Mouse (Mus musculus) intestine, embryonic 16.5 days (tissue): ENCODE measurements around the gene Cxcr2. TPM values are rescaled to one million over a fixed set of nuclear protein-coding genes. Genes with fewer than 3 reads are reported as not detected.

Source experiments
- ATAC-seq: fragments of 200-750 bp; cut with Nextera tagmentation; 2 replicates; pipeline ENCODE4 v1.8.0; 2017; ENCODE audit warnings: moderate TSS enrichment, moderate library complexity
- H3K27ac ChIP-seq: fragments of 300-500 bp; sonication (generic); 2 replicates; pipeline ENCODE4 v1.5.1; 2014; ENCODE audit warnings: mild to moderate bottlenecking, low read length
- H3K27me3 ChIP-seq: fragments of 300-500 bp; sonication (generic); replicated peaks from 2 replicates; pipeline ENCODE4 v1.6.1; 2014; ENCODE audit warnings: low read length, control low read depth, mixed read lengths; ENCODE audit not compliant: control insufficient read depth, insufficient read depth
- H3K36me3 ChIP-seq: fragments of 300-500 bp; sonication (generic); 2 replicates; pipeline ENCODE4 v1.6.1; 2014; ENCODE audit warnings: low read length, control low read depth; ENCODE audit not compliant: control insufficient read depth, insufficient read depth
- H3K4me1 ChIP-seq: fragments of 300-500 bp; sonication (generic); 2 replicates; pipeline ENCODE4 v1.6.1; 2014; ENCODE audit warnings: low read length, control low read depth, mixed read lengths; ENCODE audit not compliant: control insufficient read depth, insufficient read depth
- H3K4me2 ChIP-seq: fragments of 300-500 bp; sonication (generic); 2 replicates; pipeline ENCODE4 v1.6.1; 2014; ENCODE audit warnings: low read depth, low read length, control low read depth
- H3K4me3 ChIP-seq: fragments of 300-500 bp; sonication (generic); 2 replicates; pipeline ENCODE4 v1.5.1; 2014; ENCODE audit warnings: mild to moderate bottlenecking, low read length
- H3K9ac ChIP-seq: fragments of 300-500 bp; sonication (generic); 2 replicates; pipeline ENCODE4 v1.6.1; 2014; ENCODE audit warnings: low read depth, low read length
- H3K9me3 ChIP-seq: fragments of 300-500 bp; sonication (generic); 2 replicates; pipeline ENCODE4 v1.6.1; 2016; ENCODE audit warnings: low read length, control low read depth; ENCODE audit not compliant: control insufficient read depth
- WGBS: fragments of 180-500 bp; shearing (Covaris S2); extraction: QIAGEN DNeasy Blood & Tissue Kit; methylation state at CpG from one replicate; pipeline ENCODE4 v1.1.7; 2014; 5-methylcytosine and 5-hydroxymethylcytosine counted together
- polyA plus RNA-seq: library from polyadenylated mRNA; unstranded; fragments of >200 nt; fragmentation: Nextera tagmentation; extraction: Ambion mirVana; gene quantifications from 2 replicates; pipeline ENCODE4 v1.2.1, GENCODE M21; 2015

Gene Cxcr2
- 0.22 and 0.27 TPM in 2 replicates for polyA plus RNA-seq

DNA sequence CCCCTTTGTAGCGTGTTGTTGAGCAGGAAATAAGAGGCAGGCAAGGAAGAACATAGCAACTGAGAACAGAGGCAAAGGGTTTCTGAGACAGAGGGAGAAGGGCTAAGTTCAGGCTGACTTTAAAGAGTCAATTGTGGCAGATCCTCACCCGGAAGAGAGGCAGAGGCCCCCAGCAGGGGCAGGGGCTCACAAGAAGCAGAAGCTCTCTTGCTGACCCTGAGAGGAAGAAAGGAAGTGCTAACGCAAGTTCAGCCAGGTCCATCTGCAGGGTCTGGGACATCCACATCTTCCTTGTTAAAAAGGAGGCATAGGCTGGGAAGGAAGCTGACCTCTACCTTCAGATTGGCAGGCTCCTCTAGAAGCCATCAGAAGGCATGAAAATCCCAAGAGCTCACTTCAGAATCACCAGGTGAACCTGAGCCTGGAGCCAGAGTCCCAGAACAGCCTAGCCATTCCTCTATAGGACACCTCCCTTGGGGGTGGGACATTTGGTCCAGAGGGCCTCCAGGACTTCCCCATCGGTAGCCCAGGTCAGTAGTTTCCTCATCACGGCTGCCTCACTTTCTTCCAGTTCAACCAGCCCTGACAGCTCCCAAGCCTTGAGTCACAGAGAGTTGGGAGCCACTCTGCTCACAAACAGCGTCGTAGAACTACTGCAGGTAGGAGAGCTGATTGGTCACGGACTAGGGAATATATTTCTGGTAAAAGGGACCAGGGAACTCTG lies at the start of gene Cxcr2:
Cxcr2 (plus strand) TSS at position 529 of the 724 bp plus-strand sequence.
- 70% methylated on average over 8 of the region's 8 CpGs for WGBS
- Histone ChIP-seq H3K27ac (no peak within 1 kb of the TSS), H3K4me1 (no peaks in the 10 kb centered on the region), H3K9me3 (no peaks in the 10 kb centered on the region), H3K36me3 (no peaks in the 10 kb centered on the region), H3K9ac (no peak within 1 kb of the TSS), H3K27me3 (no peaks in the 10 kb centered on the region), H3K4me3 (no peak within 1 kb of the TSS), H3K4me2 (no peak within 1 kb of the TSS)
- ATAC-seq = no peak

DNA sequence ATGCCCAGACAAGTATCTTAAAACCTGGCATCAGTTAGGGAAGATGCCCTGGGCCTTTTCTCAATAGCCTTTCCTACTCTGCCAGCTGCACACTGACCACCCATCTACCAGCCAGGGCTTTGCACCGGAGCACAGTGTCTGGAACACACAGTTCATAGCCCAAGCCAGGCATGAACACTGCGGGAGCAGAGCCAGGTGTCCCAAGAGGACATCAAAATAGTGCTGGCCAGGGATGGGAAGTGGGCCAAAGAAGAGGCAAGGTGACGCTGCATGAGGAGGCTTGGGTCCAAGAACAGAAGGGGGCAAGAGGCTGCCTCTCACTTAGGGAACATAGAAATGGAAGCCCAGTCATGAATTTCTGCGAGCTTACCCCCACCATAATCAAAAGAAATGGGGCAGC lies 48.1 kb upstream of the Cxcr2 start:
- Histone ChIP-seq H3K4me1 (peaks cover 12% of the 10 kb centered on the region), H3K36me3 (no peaks in the 10 kb centered on the region), H3K4me3 (no peak overlapping the region), H3K9ac (no peak overlapping the region), H3K9me3 (no peaks in the 10 kb centered on the region), H3K27me3 (no peaks in the 10 kb centered on the region), H3K27ac (no peak overlapping the region), H3K4me2 (no peak overlapping the region)
- ATAC-seq = no peak
- WGBS = 80% methylated on average over 4 of the region's 4 CpGs

DNA sequence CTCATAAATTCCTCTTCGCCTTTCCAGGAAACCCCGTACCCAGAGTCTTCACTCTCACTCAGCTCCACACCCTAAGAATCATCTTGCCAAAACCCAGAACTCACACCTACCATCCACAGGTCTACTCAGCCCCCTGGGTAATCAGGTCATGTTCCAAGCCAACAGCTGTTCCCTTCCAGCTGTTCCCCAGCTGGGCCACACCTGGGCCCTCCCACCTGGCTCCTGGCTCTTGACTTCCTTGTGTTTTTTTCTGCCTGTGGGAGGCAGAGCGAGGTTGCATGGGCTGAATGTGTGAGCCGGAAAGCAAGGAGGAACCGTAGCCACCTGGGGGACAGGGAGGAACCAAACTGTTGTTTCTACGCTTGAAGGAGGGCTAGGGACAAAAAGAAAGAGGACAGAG lies 47.6 kb upstream of the Cxcr2 start:
- no peak for ATAC-seq
- peaks cover 12% of the 10 kb centered on the region for H3K4me1 ChIP-seq

DNA sequence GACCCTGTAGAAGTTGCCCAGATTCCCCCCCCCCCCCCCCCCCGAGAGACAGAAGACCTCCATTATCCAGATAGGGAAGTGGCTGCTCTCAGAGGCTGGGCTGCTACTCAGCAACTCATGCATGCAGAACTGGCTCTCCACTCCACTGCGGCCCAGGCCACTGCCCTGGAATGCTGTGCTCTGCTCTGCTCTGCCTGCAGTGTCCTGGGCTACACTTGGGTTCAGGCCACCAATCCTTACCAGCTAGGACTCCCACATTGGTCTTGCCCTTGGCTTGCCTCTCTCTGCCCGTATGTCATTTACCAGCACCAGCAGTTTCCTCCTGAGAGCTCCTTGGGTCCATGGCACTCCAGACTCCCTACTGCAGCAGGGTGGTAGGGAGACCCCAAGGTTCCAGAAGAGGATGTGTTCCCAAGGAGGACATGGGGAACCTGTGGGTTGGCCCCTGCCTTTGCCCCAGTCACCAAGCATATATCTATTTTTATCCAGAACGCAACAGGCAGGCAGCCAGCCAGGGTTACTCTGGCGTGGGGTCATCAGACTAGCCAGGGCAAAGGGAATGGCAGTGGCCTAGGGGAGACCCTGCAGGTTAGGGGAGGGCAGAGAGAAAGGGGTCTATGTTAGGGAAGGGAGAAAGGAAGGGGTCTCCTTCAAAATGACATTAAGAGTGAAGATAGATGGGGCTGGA lies 45.7 kb upstream of the Cxcr2 start:
- no peaks in the 10 kb centered on the region for H3K36me3 ChIP-seq
- H3K27ac ChIP-seq = no peak overlapping the region
- no peaks in the 10 kb centered on the region for H3K9me3 ChIP-seq
- WGBS = 82% methylated on average over 4 of the region's 5 CpGs
- no peak overlapping the region for H3K9ac ChIP-seq
- no peaks in the 10 kb centered on the region for H3K27me3 ChIP-seq
- peaks cover 12% of the 10 kb centered on the region for H3K4me1 ChIP-seq
- no peak overlapping the region for H3K4me3 ChIP-seq
- no peak overlapping the region for H3K4me2 ChIP-seq
- no peak for ATAC-seq

More for the DNA sequence above, 47.6 kb upstream of the Cxcr2 start:
- no peak overlapping the region for H3K27ac ChIP-seq
- no peak overlapping the region for H3K4me3 ChIP-seq
- no peaks in the 10 kb centered on the region for H3K36me3 ChIP-seq
- 62% methylated on average over 6 of the region's 6 CpGs for WGBS
- no peak overlapping the region for H3K9ac ChIP-seq
- no peaks in the 10 kb centered on the region for H3K27me3 ChIP-seq
- no peaks in the 10 kb centered on the region for H3K9me3 ChIP-seq
- no peak overlapping the region for H3K4me2 ChIP-seq

DNA sequence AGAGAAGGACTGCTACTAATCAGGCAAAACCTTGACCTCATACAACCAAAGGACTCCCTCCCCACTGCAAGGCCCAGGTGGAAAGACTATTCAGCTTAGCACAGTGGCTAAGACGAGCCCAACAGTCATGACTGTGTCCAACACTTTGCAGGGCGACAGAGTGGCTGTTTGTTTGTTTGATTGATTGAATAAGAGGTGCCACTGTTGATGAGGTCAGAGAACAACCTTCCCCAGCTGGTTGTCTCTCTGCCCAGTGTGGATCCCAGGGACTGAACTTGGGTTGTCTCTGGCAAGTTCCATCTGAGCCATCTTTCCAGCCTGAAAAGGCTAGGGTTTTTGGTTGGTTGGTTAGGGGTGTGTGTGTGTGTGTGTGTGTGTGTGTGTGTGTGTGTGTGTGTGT lies 44.1 kb upstream of the Cxcr2 start:
- no peak overlapping the region for H3K4me3 ChIP-seq
- H3K27me3 ChIP-seq = no peaks in the 10 kb centered on the region
- WGBS = 54% methylated on average over 2 of the region's 2 CpGs
- no peaks in the 10 kb centered on the region for H3K4me1 ChIP-seq
- no peak overlapping the region for H3K4me2 ChIP-seq
- H3K36me3 ChIP-seq = no peaks in the 10 kb centered on the region
- no peak for ATAC-seq
- no peaks in the 10 kb centered on the region for H3K9me3 ChIP-seq
- H3K27ac ChIP-seq = no peak overlapping the region
- no peak overlapping the region for H3K9ac ChIP-seq

DNA sequence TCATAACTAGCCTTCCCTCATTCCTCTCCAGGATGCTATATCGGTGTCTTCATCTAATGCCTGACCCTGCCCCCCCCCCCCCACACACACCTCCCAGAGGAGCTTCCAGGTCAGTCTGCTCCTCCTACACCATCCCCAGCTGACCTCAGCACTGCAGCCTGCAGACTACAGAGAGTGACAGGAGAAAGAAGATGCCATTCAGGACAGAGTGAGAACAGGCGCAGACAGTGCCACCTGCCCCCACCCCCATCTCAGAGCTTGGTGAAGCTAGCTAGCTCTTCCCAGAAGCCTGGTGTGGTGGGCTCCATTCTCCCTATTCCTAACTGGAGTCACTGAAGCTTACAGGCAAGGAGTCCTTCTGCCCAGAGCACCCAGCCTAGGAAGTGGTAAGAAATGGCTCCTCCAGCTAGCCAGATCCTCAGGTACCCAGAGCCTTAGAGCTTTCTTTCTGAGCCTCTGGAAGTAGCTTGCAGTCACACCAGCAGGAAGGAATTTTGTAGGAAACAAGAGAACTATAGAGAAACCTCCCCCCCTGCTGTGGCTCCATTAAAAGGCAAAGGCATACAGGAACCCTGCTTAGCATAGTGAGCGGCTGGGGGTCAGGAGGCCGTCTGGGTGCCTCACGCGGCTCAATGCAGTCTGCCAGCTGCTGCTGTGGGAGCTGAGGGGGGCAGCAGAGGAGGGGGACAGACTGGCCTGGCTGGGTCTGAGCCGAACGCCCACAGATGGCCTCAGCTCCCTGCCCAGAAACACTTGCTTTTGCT lies 42.7 kb upstream of the Cxcr2 start:
- Histone ChIP-seq H3K4me2 (no peak overlapping the region), H3K4me1 (no peaks in the 10 kb centered on the region), H3K27ac (no peak overlapping the region), H3K4me3 (no peak overlapping the region), H3K27me3 (no peaks in the 10 kb centered on the region), H3K9ac (no peak overlapping the region), H3K36me3 (no peaks in the 10 kb centered on the region), H3K9me3 (no peaks in the 10 kb centered on the region)
- no peak; the same call in 1 of the 2 replicates for ATAC-seq
- WGBS = 41% methylated on average over 8 of the region's 8 CpGs

DNA sequence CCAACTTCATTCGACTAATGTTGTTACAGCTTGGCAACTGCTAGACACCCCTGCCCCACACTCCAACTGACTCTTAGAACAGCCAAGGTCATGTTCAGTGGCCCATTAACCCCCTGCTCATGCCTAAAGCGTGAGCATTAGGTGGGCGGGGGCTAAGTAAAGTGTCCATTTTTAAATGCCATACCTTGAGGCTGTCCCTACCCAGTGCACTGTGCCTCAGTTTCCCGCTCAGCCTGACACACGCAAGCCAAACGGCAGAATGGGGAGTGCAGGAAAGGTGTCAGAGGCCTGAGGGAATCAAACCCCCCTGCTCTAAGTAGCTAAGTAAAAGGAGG lies 42.1 kb upstream of the Cxcr2 start:
- Histone ChIP-seq H3K4me1 (no peaks in the 10 kb centered on the region), H3K9ac (no peak overlapping the region), H3K36me3 (no peaks in the 10 kb centered on the region), H3K9me3 (no peaks in the 10 kb centered on the region), H3K27me3 (no peaks in the 10 kb centered on the region), H3K4me2 (no peak overlapping the region), H3K4me3 (no peak overlapping the region), H3K27ac (no peak overlapping the region)
- no peak for ATAC-seq
- 47% methylated on average over 6 of the region's 6 CpGs for WGBS

DNA sequence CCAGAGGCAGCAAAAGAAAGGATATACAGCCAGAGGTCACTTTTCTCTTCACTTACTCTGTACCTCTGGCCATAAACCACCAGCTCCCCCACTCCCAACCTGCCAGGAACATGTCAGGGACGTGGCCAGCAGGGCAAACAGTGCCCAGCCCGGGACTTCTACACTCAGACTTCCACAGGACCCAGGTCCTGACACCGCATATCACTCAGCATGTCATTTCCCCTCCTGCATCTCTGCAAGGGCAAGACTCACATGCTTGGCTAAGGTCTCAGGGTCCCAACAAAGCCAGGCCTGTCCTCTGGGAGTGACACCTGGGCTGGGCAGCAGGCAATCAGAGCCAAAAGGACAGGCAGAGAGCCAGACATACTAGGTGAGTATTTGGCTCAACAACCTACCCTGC lies 40.7 kb upstream of the Cxcr2 start:
- no peak overlapping the region for H3K9ac ChIP-seq
- no peak overlapping the region for H3K4me3 ChIP-seq
- H3K36me3 ChIP-seq = no peaks in the 10 kb centered on the region
- no peak for ATAC-seq
- 50% methylated on average over 3 of the region's 3 CpGs for WGBS
- no peaks in the 10 kb centered on the region for H3K4me1 ChIP-seq
- no peaks in the 10 kb centered on the region for H3K9me3 ChIP-seq
- no peak overlapping the region for H3K27ac ChIP-seq
- H3K27me3 ChIP-seq = no peaks in the 10 kb centered on the region
- no peak overlapping the region for H3K4me2 ChIP-seq

DNA sequence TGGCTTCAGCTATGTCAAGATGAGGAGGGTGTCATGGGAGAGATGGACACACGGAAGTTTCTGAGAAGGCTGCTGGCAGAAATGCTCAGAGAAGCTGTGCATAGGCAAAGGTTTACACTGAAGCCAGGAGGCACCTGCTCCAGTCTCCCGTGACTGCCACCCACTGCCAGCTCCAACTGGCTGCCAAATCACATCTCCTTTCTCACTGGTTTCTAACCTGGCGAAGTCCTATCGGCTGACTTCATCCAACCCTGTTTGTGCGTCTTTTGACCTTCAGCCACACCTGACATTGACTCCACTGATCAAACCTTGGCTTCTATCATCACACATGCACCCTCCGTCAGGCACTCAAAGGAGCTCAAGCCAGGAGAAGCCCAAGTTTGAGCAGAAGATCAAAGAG lies 35.9 kb upstream of the Cxcr2 start:
- Histone ChIP-seq H3K9me3 (no peaks in the 10 kb centered on the region), H3K36me3 (no peaks in the 10 kb centered on the region), H3K4me3 (no peak overlapping the region), H3K27ac (no peak overlapping the region), H3K27me3 (no peaks in the 10 kb centered on the region), H3K4me1 (no peaks in the 10 kb centered on the region), H3K9ac (no peak overlapping the region), H3K4me2 (no peak overlapping the region)
- no peak for ATAC-seq
- WGBS = 79% methylated on average over 6 of the region's 6 CpGs
